Mouse (Mus musculus): ENCODE results near the gene Sltm. TPM values are rescaled to one million over a fixed set of nuclear protein-coding genes. Genes with fewer than 3 reads are reported as not detected.

Sltm gene
- polyA plus RNA-seq, 1 experiment from 2014 or later, result 65.5 TPM

GRCm38 (mm10) chr9:70602186-70602845 is 59.8 kb downstream of the Sltm start:
- Histone ChIP-seq H3K9me3 (ENCODE audit: control insufficient read depth, low read length) (no peaks in the 10 kb centered on the region), H3K4me1 (ENCODE audit: control insufficient read depth, insufficient read depth, low read length) (no peaks in the 10 kb centered on the region), H3K4me3 (ENCODE audit: low read depth, low read length) (no peak overlapping the region), H3K4me2 (no peak overlapping the region), H3K9ac (ENCODE audit: low read length) (no peak overlapping the region), H3K27me3 (ENCODE audit: control insufficient read depth, insufficient read depth, low read length) (no peaks in the 10 kb centered on the region), H3K27ac (ENCODE audit: low read depth, low read length) (no peak overlapping the region), H3K36me3 (ENCODE audit: control insufficient read depth, insufficient read depth, low read length) (no peaks in the 10 kb centered on the region)
- DNase-seq (ENCODE audit: low spot score, missing footprints) (no peak), ATAC-seq (ENCODE audit: low FRiP score) (no peak)
- 100% methylated on average over 1 of the region's 1 CpGs for WGBS

- no peaks in the 10 kb centered on the region for H3K27me3 ChIP-seq (ENCODE audit: control insufficient read depth, insufficient read depth, low read length)
- no peak overlapping the region for H3K9ac ChIP-seq (ENCODE audit: low read length)
- ATAC-seq (ENCODE audit: low FRiP score) (no peak), DNase-seq (ENCODE audit: low spot score, missing footprints) (no peak)
- no peak overlapping the region for H3K4me2 ChIP-seq
- H3K4me1 ChIP-seq (ENCODE audit: control insufficient read depth, insufficient read depth, low read length), result no peaks in the 10 kb centered on the region
- 86% methylated on average over 3 of the region's 3 CpGs for WGBS
- H3K9me3 ChIP-seq (ENCODE audit: control insufficient read depth, low read length), result no peaks in the 10 kb centered on the region
- H3K4me3 ChIP-seq (ENCODE audit: low read depth, low read length), result no peak overlapping the region
- H3K27ac ChIP-seq (ENCODE audit: low read depth, low read length), result no peak overlapping the region
- no peaks in the 10 kb centered on the region for H3K36me3 ChIP-seq (ENCODE audit: control insufficient read depth, insufficient read depth, low read length)
Measured at GRCm38 (mm10) chr9:70611026-70611673, 68.6 kb downstream of the Sltm start.

GRCm38 (mm10) chr9:70629711-70630110 is 87.2 kb downstream of the Sltm start:
- Histone ChIP-seq H3K4me1 (ENCODE audit: control insufficient read depth, insufficient read depth, low read length) (no peaks in the 10 kb centered on the region), H3K9ac (ENCODE audit: low read length) (no peak overlapping the region), H3K4me2 (no peak overlapping the region), H3K27ac (ENCODE audit: low read depth, low read length) (no peak overlapping the region), H3K9me3 (ENCODE audit: control insufficient read depth, low read length) (no peaks in the 10 kb centered on the region), H3K27me3 (ENCODE audit: control insufficient read depth, insufficient read depth, low read length) (no peaks in the 10 kb centered on the region), H3K4me3 (ENCODE audit: low read depth, low read length) (no peak overlapping the region), H3K36me3 (ENCODE audit: control insufficient read depth, insufficient read depth, low read length) (no peaks in the 10 kb centered on the region)
- DNase-seq (ENCODE audit: low spot score, missing footprints) (no peak), ATAC-seq (ENCODE audit: low FRiP score) (no peak)
- WGBS, result 88% methylated on average over 2 of the region's 2 CpGs

GRCm38 (mm10) chr9:70631665-70632064 is 89.1 kb downstream of the Sltm start:
- Histone ChIP-seq H3K27me3 (ENCODE audit: control insufficient read depth, insufficient read depth, low read length) (no peaks in the 10 kb centered on the region), H3K4me1 (ENCODE audit: control insufficient read depth, insufficient read depth, low read length) (no peaks in the 10 kb centered on the region), H3K9ac (ENCODE audit: low read length) (no peak overlapping the region), H3K4me3 (ENCODE audit: low read depth, low read length) (no peak overlapping the region), H3K36me3 (ENCODE audit: control insufficient read depth, insufficient read depth, low read length) (no peaks in the 10 kb centered on the region), H3K9me3 (ENCODE audit: control insufficient read depth, low read length) (no peaks in the 10 kb centered on the region), H3K27ac (ENCODE audit: low read depth, low read length) (no peak overlapping the region), H3K4me2 (no peak overlapping the region)
- no peak for DNase-seq (ENCODE audit: low spot score, missing footprints)
- ATAC-seq (ENCODE audit: low FRiP score), result no peak
- WGBS, result 29% methylated on average over 5 of the region's 5 CpGs

GRCm38 (mm10) chr9:70636748-70637147 is 94.2 kb downstream of the Sltm start:
- H3K4me3 ChIP-seq (ENCODE audit: low read depth, low read length), result no peak overlapping the region
- H3K9me3 ChIP-seq (ENCODE audit: control insufficient read depth, low read length), result no peaks in the 10 kb centered on the region
- no peaks in the 10 kb centered on the region for H3K4me1 ChIP-seq (ENCODE audit: control insufficient read depth, insufficient read depth, low read length)
- no peak overlapping the region for H3K4me2 ChIP-seq
- no peak overlapping the region for H3K9ac ChIP-seq (ENCODE audit: low read length)
- no peak overlapping the region for H3K27ac ChIP-seq (ENCODE audit: low read depth, low read length)
- ATAC-seq (ENCODE audit: low FRiP score) (no peak), DNase-seq (ENCODE audit: low spot score, missing footprints) (no peak)
- H3K27me3 ChIP-seq (ENCODE audit: control insufficient read depth, insufficient read depth, low read length), result no peaks in the 10 kb centered on the region
- no peaks in the 10 kb centered on the region for H3K36me3 ChIP-seq (ENCODE audit: control insufficient read depth, insufficient read depth, low read length)
- WGBS, result 84% methylated on average over 2 of the region's 2 CpGs

Other genes with a start within 250 kb of the Sltm start
- gene Ccnb2, start 121.2 kb upstream of the Sltm start, polyA plus RNA-seq (2014; fragmentation: Nextera tagmentation; extraction: Ambion mirVana), result 225 and 237 TPM in 2 replicates
- gene Rnf111, start 39.0 kb upstream of the Sltm start, polyA plus RNA-seq (2014; fragmentation: Nextera tagmentation; extraction: Ambion mirVana), result 38.8 and 43.1 TPM in 2 replicates
- 0.15 and 0.17 TPM in 2 replicates for gene Gm10642, start 113.5 kb downstream of the Sltm start, polyA plus RNA-seq (2014; fragmentation: Nextera tagmentation; extraction: Ambion mirVana)
- 12.1 and 12.4 TPM in 2 replicates for gene Mindy2, start 114.4 kb downstream of the Sltm start, polyA plus RNA-seq (2014; fragmentation: Nextera tagmentation; extraction: Ambion mirVana)
- 64.0 and 70.8 TPM in 2 replicates for gene Adam10, start 136.2 kb downstream of the Sltm start, polyA plus RNA-seq (2014; fragmentation: Nextera tagmentation; extraction: Ambion mirVana)